Comparison of ENCODE assay signal across 14 mouse cellular contexts in the genomic region with DNA sequence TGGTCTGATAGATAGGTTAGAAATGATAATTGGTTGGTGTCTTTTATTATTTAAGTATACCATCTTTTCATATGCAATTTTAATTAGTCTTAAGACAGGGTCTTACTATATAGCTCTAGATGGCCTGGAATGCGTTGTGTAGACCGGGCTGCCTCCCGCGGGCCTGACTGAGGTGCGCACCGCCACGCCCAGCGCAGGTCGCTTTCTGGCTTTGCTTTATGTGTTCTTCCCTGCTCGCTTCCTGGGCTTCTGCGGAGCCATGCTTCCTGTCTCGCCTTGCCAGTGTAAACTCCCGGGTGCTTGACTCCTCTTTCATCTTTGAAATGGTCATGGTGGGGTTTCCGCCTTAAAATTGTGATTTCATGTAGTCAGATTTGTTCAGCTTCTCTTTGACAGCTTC.
"Had no signal": no experiment of that assay in that cellular context is flagged by ENCODE, and none has a peak within 500 bp of the region (broad histone marks: within the 10 kb centered on the region; RNA-seq: fewer than 3 reads in every experiment).

No protein-coding gene starts in this region.

- DNase-seq: kidney, adult 8-10 months; kidney, postnatal 25 days; liver, embryonic 13.5 days; liver, postnatal 0 days; midbrain, embryonic 14.5 days; thymus, adult 2 months; thymus, postnatal 25 days had no signal

- ATAC-seq: inflammation-experienced regulatory T-cells, adult 6 months; intestine, postnatal 0 days; liver, postnatal 0 days had no signal

- H3K27me3 ChIP-seq: liver, embryonic 13.5 days; neural tube, embryonic 15.5 days had no signal

- H3K27ac ChIP-seq: left cerebral cortex, adult 2 months; limb, embryonic 10.5 days; liver, embryonic 13.5 days; midbrain, embryonic 10.5 days; neural tube, embryonic 15.5 days had no signal

- H3K36me3 ChIP-seq: neural tube, embryonic 15.5 days had no signal

- H3K4me3 ChIP-seq: left cerebral cortex, adult 2 months; limb, embryonic 10.5 days; liver, embryonic 13.5 days; midbrain, embryonic 10.5 days; myocyte; neural tube, embryonic 15.5 days had no signal

- H3K9ac ChIP-seq: liver, embryonic 13.5 days; liver, postnatal 0 days; neural tube, embryonic 15.5 days had no signal

- H3K9me3 ChIP-seq: limb, embryonic 10.5 days; liver, embryonic 13.5 days; midbrain, embryonic 10.5 days; neural tube, embryonic 15.5 days had no signal

- H3K4me2 ChIP-seq: liver, embryonic 13.5 days; neural tube, embryonic 15.5 days had no signal
